Mouse (Mus musculus) thymus, adult 2 months (tissue): ENCODE results near the gene Slc22a29. TPM values are rescaled to one million over a fixed set of nuclear protein-coding genes. Genes with fewer than 3 reads are reported as not detected.

Source experiments
- polyA plus RNA-seq: library from polyadenylated mRNA; depleted of rRNA; stranded (reverse); fragments of >200 nt; gene quantifications from 2 replicates; pipeline ENCODE4 v1.2.3, GENCODE M21; 2012; rRNA removed

The Slc22a29 gene
- polyA plus RNA-seq, 1 experiment = not detected

Other genes with a start within 250 kb of the Slc22a29 start
- gene Slc22a28, start 86.9 kb downstream of the Slc22a29 start, polyA plus RNA-seq = not detected in 2 replicates
- 0.23 TPM in 1 of 2 replicates, not detected in the other for gene Slc22a30, start 186.2 kb upstream of the Slc22a29 start, polyA plus RNA-seq